Mouse (Mus musculus): Measurements from ENCODE around the gene Prom1. TPM values are rescaled to one million over a fixed set of nuclear protein-coding genes. Genes with fewer than 3 reads are reported as not detected.

Prom1 gene
- polyA plus RNA-seq, 1 experiment: 3.9 TPM

DNA sequence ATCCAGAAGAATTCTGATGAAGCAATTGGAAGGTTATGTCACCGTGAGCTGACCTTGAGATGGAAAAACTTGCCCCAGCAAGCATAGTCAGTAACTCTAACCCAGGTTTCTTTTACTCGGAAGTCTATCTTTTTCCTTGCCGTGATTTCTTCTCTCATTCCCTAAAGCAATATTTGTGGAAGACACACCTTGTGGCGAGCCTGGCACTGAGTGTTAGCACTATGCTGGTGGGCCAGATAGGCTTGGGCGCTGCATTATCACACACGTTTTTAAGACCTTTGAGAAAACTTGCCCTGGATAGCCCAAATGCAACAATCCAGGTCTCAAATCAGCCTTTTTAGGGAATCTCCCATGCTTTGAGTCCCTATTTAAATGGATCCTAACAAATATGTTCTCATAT, 127.7 kb downstream of the Prom1 start:
- DNase-seq (ENCODE audit: low spot score): no peak

DNA sequence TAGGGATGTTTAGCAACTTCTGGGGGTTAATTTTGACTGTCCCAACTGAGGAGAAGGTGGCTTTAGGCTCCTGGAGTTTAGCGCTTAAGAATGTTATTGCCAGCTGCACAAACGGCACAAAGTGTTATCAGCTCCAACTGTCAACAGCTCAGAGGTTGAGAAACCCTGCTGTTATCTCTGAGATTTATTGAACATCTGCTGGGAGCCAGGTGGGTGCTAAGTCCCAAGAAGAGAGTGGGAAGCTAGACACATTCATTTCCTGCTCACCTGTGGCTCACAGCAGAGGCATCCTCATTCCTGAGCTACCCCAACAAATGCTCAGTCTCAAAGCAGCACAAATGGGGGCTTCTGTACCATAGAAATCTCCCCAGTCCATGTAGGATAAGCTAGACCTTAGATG, 130.7 kb downstream of the Prom1 start:
- DNase-seq (ENCODE audit: low spot score): no peak

DNA sequence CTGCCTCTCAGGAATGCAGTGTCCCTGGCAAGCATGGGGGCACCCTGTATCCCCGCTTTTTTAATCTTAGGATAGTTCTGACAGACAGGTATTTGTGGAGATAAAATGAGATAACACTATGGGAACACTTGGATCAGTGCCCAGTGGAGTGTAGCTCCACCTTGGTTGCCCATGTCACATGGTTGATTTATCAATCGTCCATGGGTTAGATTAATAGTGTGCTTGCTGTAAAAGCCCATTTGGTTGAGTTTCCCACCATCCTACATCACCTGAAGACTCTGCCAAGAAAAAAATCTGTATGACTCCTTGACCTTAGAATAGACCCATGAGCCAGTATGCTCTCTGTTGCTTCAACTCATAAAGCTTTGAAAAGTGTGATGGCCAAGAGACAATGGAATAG, 131.3 kb downstream of the Prom1 start:
- no peak for DNase-seq (ENCODE audit: low spot score)

DNA sequence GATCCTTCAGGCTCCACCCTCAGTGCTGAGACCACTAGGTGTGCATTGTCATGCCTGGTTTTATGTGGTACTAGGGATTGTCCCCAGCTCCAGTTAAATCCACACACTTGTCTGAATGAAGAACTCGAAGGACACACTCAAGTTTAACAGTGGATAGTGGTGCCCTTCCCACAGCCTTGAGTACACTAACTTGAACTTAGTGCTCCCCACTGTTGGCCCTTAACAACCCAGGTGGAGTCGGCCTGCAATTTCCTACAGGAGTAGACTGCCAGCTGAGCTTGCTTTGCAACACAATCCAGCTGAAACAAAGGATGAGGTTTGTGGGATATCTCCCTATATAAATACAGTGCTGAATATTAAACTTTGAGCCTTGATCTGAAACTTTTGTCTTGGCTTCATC, 133.2 kb downstream of the Prom1 start:
- DNase-seq (ENCODE audit: low spot score): no peak

DNA sequence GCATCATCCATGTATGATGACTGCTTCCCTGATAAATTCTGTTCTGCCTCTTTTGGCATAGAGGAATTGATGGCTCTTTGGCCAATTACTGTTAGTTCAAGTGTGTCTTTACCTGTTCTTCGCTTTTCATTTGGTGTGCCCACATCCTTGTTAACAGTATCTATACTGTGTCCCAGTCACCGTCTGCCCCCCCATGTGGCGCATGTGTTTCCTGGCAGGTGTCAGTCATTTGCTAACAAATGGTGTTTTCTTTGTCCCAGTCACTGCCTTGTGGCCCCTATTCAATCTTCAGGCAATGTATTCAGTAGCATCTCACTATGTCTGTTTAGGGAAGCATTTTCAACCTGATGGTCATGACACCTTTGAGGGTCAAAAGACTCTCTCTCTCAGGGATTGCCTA, 140.8 kb downstream of the Prom1 start:
- no peak for DNase-seq (ENCODE audit: low spot score)

DNA sequence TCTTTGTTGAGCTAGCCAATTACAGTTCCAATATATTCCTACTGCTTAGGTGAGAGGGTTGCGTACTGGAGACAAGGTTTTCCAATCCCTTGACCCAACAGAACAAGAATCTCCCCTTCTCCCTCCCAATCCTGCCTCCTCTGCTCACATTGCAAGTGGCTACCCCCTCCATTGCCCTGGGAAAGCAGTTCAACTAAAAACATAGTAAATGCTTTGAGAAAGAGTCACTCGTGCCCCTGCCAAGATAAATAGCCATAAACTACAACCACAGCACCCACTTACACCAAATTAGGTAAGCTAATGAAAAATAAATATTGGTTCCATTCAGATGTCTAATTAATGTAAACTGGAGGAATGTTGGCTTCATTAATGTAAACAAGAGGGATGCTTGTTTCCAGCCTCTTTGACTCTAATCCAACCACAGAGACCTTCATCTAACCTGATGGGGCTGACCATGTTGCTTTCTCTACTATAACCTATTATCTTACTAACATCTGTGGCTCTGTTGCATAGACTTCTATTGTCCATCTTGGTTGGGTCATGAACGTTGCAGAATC, 141.9 kb downstream of the Prom1 start:
- no peak for DNase-seq (ENCODE audit: low spot score)

DNA sequence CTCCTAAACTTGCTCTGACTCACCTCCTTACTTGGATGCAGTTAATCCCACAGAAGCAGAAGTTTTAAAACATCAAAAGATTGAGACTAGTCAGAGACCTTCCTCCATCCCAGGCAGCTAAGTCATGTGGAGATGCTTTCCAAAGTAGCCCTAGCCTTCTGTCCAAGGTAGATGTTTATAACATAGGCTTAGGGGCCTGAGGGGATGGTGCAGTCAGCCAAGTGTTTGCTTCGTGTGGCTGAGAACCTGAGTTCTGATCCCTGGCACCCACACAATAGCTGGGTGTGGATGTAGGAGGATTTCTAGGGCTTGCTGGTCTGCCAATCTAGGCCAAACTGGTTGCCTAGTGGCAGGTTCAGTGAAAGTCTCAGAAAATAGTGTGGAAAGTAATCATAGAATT, 148.6 kb downstream of the Prom1 start:
- no peak for DNase-seq (ENCODE audit: low spot score)

DNA sequence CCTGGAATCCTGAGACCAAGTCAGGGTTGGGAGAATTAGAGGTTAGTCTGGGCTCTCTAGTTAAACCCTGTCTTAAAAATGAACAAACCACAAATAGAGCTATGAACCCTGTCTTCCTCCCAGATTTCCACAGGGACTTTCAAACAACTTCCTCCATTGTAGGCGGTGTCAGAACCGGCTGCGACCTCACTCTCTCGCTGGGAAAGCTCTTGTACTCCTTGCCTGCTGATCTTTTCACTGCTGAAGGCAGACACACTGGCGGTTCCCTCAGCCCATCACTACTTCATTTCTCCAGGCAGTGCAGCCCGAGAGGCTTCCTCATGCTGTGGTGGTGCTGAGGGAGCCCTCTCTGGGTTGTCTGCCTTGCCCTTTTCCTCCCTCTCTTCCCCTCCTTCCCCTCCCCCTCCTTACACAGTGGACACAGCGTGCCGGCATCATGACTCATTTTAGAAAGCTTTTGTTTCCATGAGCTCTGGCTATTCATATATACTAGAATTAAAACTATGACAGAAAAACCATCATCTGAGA, 153.0 kb downstream of the Prom1 start:
- peak; percentile 44 for DNase-seq (ENCODE audit: low spot score)

DNA sequence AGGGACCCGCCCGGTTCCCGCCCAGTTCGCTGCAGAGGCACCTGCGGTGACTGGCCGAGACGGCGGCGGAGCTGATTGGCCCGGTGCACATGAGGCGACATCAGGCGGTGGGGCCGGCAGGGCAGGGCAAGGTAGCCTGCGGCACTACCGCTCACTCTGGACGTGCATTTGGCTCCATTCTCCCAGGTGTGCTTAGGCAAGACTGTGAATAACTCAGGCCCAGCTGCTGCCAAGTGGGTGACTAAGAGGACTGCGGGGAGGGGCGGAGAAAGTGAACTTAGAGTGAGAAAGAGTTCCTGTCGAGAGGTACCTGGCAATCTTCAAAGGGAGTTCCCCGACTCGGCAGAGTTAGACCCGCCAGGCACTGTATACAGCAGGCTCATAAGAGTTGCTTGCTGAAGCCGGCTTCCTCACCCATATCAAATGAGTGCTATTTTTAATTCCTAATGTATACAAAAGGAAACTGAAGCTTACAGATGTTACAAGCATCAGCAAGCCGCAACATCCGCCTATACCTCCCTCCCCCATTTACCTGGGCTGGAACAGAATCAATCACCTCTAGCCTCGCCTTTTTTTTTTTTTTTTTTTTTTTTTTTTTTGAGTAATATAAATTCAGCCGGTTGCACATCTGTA, 153.6 kb downstream of the Prom1 start:
- DNase-seq (ENCODE audit: low spot score): peak; percentile 68

DNA sequence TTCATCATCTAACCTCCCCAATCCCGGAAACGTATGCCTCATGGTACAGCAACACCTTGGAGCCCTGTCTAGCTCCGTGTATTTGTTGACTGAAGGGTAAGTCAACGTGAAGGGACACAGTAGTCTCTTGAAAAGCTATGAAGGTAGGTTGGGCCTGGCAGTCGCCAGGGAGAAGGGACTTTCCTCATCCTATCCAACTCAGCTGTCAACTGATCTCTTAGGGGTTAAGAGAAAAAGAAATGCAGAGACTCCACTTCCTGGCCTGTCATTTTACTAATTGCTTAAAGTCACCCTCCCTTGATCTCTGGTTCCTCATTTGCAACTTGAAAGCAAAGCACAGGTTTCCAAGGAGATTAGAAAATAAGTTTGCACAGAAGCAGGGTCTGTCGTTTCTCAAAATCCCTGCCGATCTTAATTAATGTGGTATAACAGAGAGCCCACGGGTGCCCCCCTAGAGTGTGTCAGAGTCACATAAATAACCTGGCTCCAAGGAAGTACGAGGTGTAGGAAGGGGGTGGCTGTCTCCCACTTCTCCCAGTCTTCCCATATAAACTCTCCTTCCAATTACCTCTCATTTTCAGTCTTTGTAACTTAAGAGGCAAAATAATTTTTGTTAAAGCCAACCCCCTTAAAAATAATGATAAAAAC, 154.4 kb downstream of the Prom1 start:
- DNase-seq (ENCODE audit: low spot score): no peak

Other genes starting within 250 kb of the Prom1 start
- gene Cd38, start 233.5 kb downstream of the Prom1 start, polyA plus RNA-seq (2012; rRNA removed): 9.9 and 10.2 TPM in 2 replicates
- 0.49 and 0.80 TPM in 2 replicates for gene Gm7879, start 188.9 kb downstream of the Prom1 start, polyA plus RNA-seq (2012; rRNA removed)
- not detected in 2 replicates for gene Fgfbp1, start 120.3 kb downstream of the Prom1 start, polyA plus RNA-seq (2012; rRNA removed)
- 43.2 and 49.3 TPM in 2 replicates for gene Tapt1, start 124.6 kb upstream of the Prom1 start, polyA plus RNA-seq (2012; rRNA removed)

All from urinary bladder, adult 2 months (tissue).